Mouse (Mus musculus) kidney, adult 2 months (tissue): ENCODE measurements around the gene Mtif3.

Experiments used
- CTCF ChIP-seq: fragments of 200-500 bp; conservative IDR thresholded peaks from 2 replicates; pipeline ENCODE4 v1.5.1; 2011; ENCODE audit warnings: low read depth, mild to moderate bottlenecking, control low read depth, low read length, moderate library complexity, mixed read lengths; ENCODE audit not compliant: insufficient read depth, insufficient read length
- POLR2A ChIP-seq: fragments of 200-500 bp; IDR thresholded peaks from one replicate; pipeline ENCODE4 v1.6.1; 2011; ENCODE audit warnings: low read depth, low read length, control low read depth

- no peak for TF ChIP-seq POLR2A
- TF ChIP-seq CTCF = no peak
These were observed 17.8 kb upstream of the Mtif3 start for GRCm38 (mm10) chr5:146981376-146981775.
